25 mouse cellular contexts compared by ENCODE assay signal in genomic region chr2:71312067-71312466, GRCm38 (mm10). TPM values are rescaled to one million over a fixed set of nuclear protein-coding genes. Genes with fewer than 3 reads are reported as not detected.
DNase-seq lines count a peak whose midpoint lies in the region; ATAC-seq lines count a peak whose summit lies in the region.
"Had no signal": no experiment of that assay in that cellular context is flagged by ENCODE, and none has a peak within 500 bp of the region (broad histone marks: within the 10 kb centered on the region; RNA-seq: fewer than 3 reads in every experiment).

No protein-coding gene starts in this region.

- H3K9me3 ChIP-seq in embryonic facial prominence, embryonic 12.5 days: no peaks in the 10 kb centered on the region
- H3K9me3 ChIP-seq: G1E; hindbrain, embryonic 13.5 days; intestine, embryonic 15.5 days had no signal

- H3K4me2 ChIP-seq in embryonic facial prominence, embryonic 12.5 days (replicated peaks): no peak overlapping the region
- H3K4me2 ChIP-seq: heart, embryonic 11.5 days; hindbrain, embryonic 13.5 days; intestine, embryonic 15.5 days had no signal

- DNase-seq in embryo, embryonic 10 days (ENCODE audit: low spot score): peak; percentile 28
- DNase-seq in embryo, embryonic 11 days: no peak
- DNase-seq in heart, adult 11 months: peak; percentile 59
- no peak for DNase-seq in heart, adult 8-10 months (ENCODE audit: low spot score)
- DNase-seq in spleen, adult 18-20 months: no peak
- DNase-seq in kidney, postnatal 4 days: no peak
- DNase-seq: adrenal gland, adult 8-10 months; adrenal gland, postnatal 25 days; cerebellum, adult 11-12 months; cerebellum, adult 8-10 months; cerebellum, postnatal 10 days; cerebellum, postnatal 36 days; gastrocnemius, adult 2 months; gastrocnemius, postnatal 14 days; heart, adult 2 months; kidney, adult 11 months had no signal

- WGBS in embryonic facial prominence, embryonic 12.5 days: 34% methylated on average over 10 of the region's 10 CpGs

- H3K27ac ChIP-seq in embryonic facial prominence, embryonic 12.5 days: 0 out of 2 replicates have a peak overlapping the region, but pooled peaks have one; percentile 3
- H3K27ac ChIP-seq: gastrocnemius, adult 2 months; heart, adult 2 months; hindbrain, embryonic 13.5 days; intestine, embryonic 15.5 days had no signal

- no peaks in the 10 kb centered on the region for H3K27me3 ChIP-seq in embryonic facial prominence, embryonic 12.5 days
- H3K27me3 ChIP-seq: hindbrain, embryonic 13.5 days; intestine, embryonic 15.5 days; Patski had no signal

- no peak overlapping the region for H3K4me3 ChIP-seq in embryonic facial prominence, embryonic 12.5 days
- H3K4me3 ChIP-seq: gastrocnemius, adult 2 months; heart, adult 2 months; hindbrain, embryonic 13.5 days; intestine, embryonic 15.5 days had no signal

- peaks cover 15% of the 10 kb centered on the region; the same call in 1 of the 2 replicates for H3K36me3 ChIP-seq in embryonic facial prominence, embryonic 12.5 days
- H3K36me3 ChIP-seq: intestine, embryonic 15.5 days had no signal

- peaks cover 29% of the 10 kb centered on the region for H3K4me1 ChIP-seq in embryonic facial prominence, embryonic 12.5 days
- H3K4me1 ChIP-seq: intestine, embryonic 15.5 days had no signal

- no peak overlapping the region for H3K9ac ChIP-seq in embryonic facial prominence, embryonic 12.5 days
- H3K9ac ChIP-seq: hindbrain, embryonic 13.5 days; intestine, embryonic 15.5 days had no signal

- ATAC-seq in embryonic facial prominence, embryonic 12.5 days (ENCODE audit: insufficient number of reproducible peaks, insufficient read depth, low FRiP score, low TSS enrichment): no peak
- ATAC-seq: activated CD4-positive, CD25-positive, alpha-beta regulatory T cell, adult 4 months; forebrain, embryonic 16.5 days; hindbrain, embryonic 16.5 days; intestine, embryonic 15.5 days; Patski had no signal

RNA-seq across cellular contexts. Expression of gene Slc25a12, which starts 55.5 kb away (rescaled TPM):
- 100 to 1,000 TPM; 229 to 285 (median 258) TPM for total RNA-seq in heart, adult 8-10 months (2022)
- polyA plus RNA-seq in embryonic facial prominence, embryonic 12.5 days (2016; fragmentation: Nextera tagmentation; extraction: Ambion mirVana): 44.0 and 45.8 TPM in 2 replicates

Comparison
In these comparisons a context has a peak if more than half of its experiments do, and no peak if none do; other contexts are left out.
1. DNase-seq: peak in embryo, embryonic 10 days (single experiment) and heart, adult 11 months (single experiment); none in embryo, embryonic 11 days (single experiment), heart, adult 8-10 months (single experiment), spleen, adult 18-20 months (0 of 2) and kidney, postnatal 4 days (0 of 2).